Mouse (Mus musculus): ENCODE measurements at regions not wholly inside any gene's neighbourhood (a gene's known extent, or its start where the extent isn't known, plus 50 kb on each side); places are given as distances from the start of the nearest gene placed in this dataset.
A peak's percentile ranks its signal among the peaks of the same experiment; 100 is the strongest.

- Histone ChIP-seq H3K9me3 (ENCODE audit: control insufficient read depth, low read length) (no peaks in the 10 kb centered on the region), H3K27me3 (ENCODE audit: control insufficient read depth, insufficient read depth, low read length) (no peaks in the 10 kb centered on the region), H3K4me3 (ENCODE audit: low read depth, low read length) (no peak overlapping the region), H3K4me2 (ENCODE audit: low read depth, low read length, severe bottlenecking) (no peak overlapping the region), H3K4me1 (replicated peaks; ENCODE audit: control insufficient read depth, insufficient read depth, low read length) (no peaks in the 10 kb centered on the region), H3K9ac (ENCODE audit: low read length) (no peak overlapping the region), H3K36me3 (ENCODE audit: control insufficient read depth, insufficient read depth, low read length) (no peaks in the 10 kb centered on the region), H3K27ac (ENCODE audit: low read depth, low read length) (no peak overlapping the region)
- ATAC-seq (replicated peaks; ENCODE audit: low FRiP score) (0 out of 2 replicates have a peak, but pooled peaks have one; percentile 44), DNase-seq (ENCODE audit: low spot score) (peak; percentile 58)
- 47% methylated on average over 4 of the region's 4 CpGs for WGBS
These were observed 505.6 kb downstream of the Tns1 start for GRCm38 (mm10) chr1:73618551-73619170.

DNA sequence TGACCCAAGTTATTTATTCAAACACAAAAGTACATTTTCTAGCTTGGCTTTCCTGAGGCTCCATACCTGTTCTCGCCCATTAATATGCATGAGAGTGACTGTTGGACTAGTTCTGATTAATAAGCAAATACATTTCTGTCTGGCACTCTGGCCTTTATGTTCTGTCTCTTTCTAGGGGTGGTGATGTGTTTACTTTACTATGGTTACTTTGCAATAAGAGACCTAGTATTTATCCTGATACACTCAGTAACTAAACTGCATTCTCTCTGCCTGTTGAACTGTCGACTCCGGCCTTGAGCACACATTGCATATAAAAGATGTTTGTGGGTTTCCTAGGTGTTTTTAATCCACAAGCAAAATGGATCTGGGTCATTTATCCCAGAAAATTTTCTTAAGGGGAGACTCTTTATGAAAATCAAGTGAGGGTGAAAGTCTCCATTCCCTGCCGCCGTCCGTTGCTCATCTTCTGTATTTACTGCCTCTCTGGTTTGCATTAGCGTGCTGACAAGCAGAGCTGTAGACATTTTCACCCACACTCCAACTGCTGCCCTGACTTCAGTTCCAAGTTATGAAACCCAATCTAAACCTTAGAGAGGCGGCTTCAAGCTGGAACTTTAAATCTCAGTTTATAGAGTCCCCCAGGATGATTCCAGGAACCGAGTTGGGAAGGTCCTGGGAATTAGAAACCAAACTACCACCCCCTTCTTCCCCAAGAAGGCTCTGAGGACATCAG, 530.4 kb downstream of the Tns1 start:
- Histone ChIP-seq H3K4me1 (replicated peaks; ENCODE audit: control insufficient read depth, insufficient read depth, low read length) (0 out of 2 replicates have a peak, but pooled peaks cover 2% of the 10 kb centered on the region), H3K4me3 (ENCODE audit: low read depth, low read length) (no peak overlapping the region), H3K36me3 (ENCODE audit: control insufficient read depth, insufficient read depth, low read length) (no peaks in the 10 kb centered on the region), H3K27ac (ENCODE audit: low read depth, low read length) (no peak overlapping the region), H3K9me3 (ENCODE audit: control insufficient read depth, low read length) (no peaks in the 10 kb centered on the region), H3K4me2 (ENCODE audit: low read depth, low read length, severe bottlenecking) (no peak overlapping the region), H3K27me3 (ENCODE audit: control insufficient read depth, insufficient read depth, low read length) (no peaks in the 10 kb centered on the region), H3K9ac (ENCODE audit: low read length) (no peak overlapping the region)
- ATAC-seq (replicated peaks; ENCODE audit: low FRiP score) (no peak), DNase-seq (ENCODE audit: low spot score) (no peak)
- WGBS, result 89% methylated on average over 9 of the region's 9 CpGs

- peak; percentile 44; the same call in 1 of the 2 replicates for ATAC-seq (replicated peaks; ENCODE audit: low FRiP score)
- Histone ChIP-seq H3K9me3 (ENCODE audit: control insufficient read depth, low read length) (no peaks in the 10 kb centered on the region), H3K4me2 (ENCODE audit: low read depth, low read length, severe bottlenecking) (no peak overlapping the region), H3K27me3 (ENCODE audit: control insufficient read depth, insufficient read depth, low read length) (no peaks in the 10 kb centered on the region), H3K9ac (ENCODE audit: low read length) (no peak overlapping the region), H3K27ac (ENCODE audit: low read depth, low read length) (no peak overlapping the region), H3K4me1 (replicated peaks; ENCODE audit: control insufficient read depth, insufficient read depth, low read length) (0 out of 2 replicates have a peak, but pooled peaks cover 2% of the 10 kb centered on the region), H3K4me3 (ENCODE audit: low read depth, low read length) (no peak overlapping the region), H3K36me3 (ENCODE audit: control insufficient read depth, insufficient read depth, low read length) (no peaks in the 10 kb centered on the region)
- no peak for DNase-seq (ENCODE audit: low spot score)
- 61% methylated on average over 9 of the region's 9 CpGs for WGBS
These were observed 532.7 kb downstream of the Tns1 start for GRCm38 (mm10) chr1:73591342-73592099.

GRCm38 (mm10) chr1:73579680-73580079, 544.6 kb downstream of the Tns1 start:
- DNase-seq (ENCODE audit: low spot score) (no peak), ATAC-seq (replicated peaks; ENCODE audit: low FRiP score) (no peak)
- H3K9ac ChIP-seq (ENCODE audit: low read length), result no peak overlapping the region
- H3K4me2 ChIP-seq (ENCODE audit: low read depth, low read length, severe bottlenecking), result no peak overlapping the region
- no peaks in the 10 kb centered on the region for H3K4me1 ChIP-seq (replicated peaks; ENCODE audit: control insufficient read depth, insufficient read depth, low read length)
- no peak overlapping the region for H3K4me3 ChIP-seq (ENCODE audit: low read depth, low read length)
- WGBS, result 84% methylated on average over 3 of the region's 3 CpGs
- no peaks in the 10 kb centered on the region for H3K27me3 ChIP-seq (ENCODE audit: control insufficient read depth, insufficient read depth, low read length)
- H3K9me3 ChIP-seq (ENCODE audit: control insufficient read depth, low read length), result no peaks in the 10 kb centered on the region
- H3K36me3 ChIP-seq (ENCODE audit: control insufficient read depth, insufficient read depth, low read length), result no peaks in the 10 kb centered on the region
- H3K27ac ChIP-seq (ENCODE audit: low read depth, low read length), result no peak overlapping the region

DNA sequence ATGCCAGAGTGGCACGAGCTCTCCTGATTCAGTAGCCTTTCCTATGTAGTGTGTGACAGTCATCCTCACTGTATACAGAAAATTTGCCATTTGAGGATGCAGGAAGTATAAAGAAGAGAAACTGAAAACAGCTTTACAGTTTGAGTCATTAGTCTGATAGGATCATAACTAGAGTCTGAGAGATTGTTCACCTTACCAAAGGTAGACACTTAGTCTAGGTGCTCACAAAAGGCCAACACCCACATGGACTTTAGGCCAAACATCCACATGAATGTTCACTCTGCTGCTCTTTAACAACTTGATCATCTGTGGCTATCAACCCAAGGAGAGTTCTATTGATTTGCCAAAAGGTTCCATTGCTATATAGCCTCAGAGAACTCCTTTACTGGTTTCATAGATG, 547.2 kb downstream of the Tns1 start:
- Histone ChIP-seq H3K4me1 (replicated peaks; ENCODE audit: control insufficient read depth, insufficient read depth, low read length) (no peaks in the 10 kb centered on the region), H3K4me2 (ENCODE audit: low read depth, low read length, severe bottlenecking) (no peak overlapping the region), H3K9ac (ENCODE audit: low read length) (no peak overlapping the region), H3K27ac (ENCODE audit: low read depth, low read length) (no peak overlapping the region), H3K27me3 (ENCODE audit: control insufficient read depth, insufficient read depth, low read length) (no peaks in the 10 kb centered on the region), H3K4me3 (ENCODE audit: low read depth, low read length) (no peak overlapping the region), H3K9me3 (ENCODE audit: control insufficient read depth, low read length) (no peaks in the 10 kb centered on the region), H3K36me3 (ENCODE audit: control insufficient read depth, insufficient read depth, low read length) (no peaks in the 10 kb centered on the region)
- WGBS, result 94% methylated on average over 1 of the region's 1 CpGs
- no peak for ATAC-seq (replicated peaks; ENCODE audit: low FRiP score)
- DNase-seq (ENCODE audit: low spot score), result no peak

DNA sequence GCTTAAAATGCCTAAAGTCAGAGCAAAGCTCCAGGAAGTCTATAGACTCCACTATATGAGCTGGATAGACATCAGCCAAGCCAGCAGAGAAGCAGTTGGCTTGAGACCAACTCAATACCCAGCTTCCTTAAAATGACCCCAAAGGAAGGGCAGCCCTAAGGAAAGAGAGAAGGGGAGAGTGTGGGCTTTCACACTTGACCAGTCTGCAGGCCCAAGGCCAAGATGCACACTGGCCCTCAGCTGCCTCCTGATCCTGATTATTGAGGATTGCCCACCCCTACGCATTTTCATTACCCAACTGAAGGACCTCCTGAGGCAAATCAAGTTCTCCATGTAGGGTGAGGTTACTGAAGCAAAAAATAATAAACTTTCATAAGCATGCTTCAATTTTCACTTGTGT, 548.6 kb downstream of the Tns1 start:
- Histone ChIP-seq H3K27ac (ENCODE audit: low read depth, low read length) (no peak overlapping the region), H3K4me2 (ENCODE audit: low read depth, low read length, severe bottlenecking) (no peak overlapping the region), H3K4me3 (ENCODE audit: low read depth, low read length) (no peak overlapping the region), H3K9me3 (ENCODE audit: control insufficient read depth, low read length) (no peaks in the 10 kb centered on the region), H3K27me3 (ENCODE audit: control insufficient read depth, insufficient read depth, low read length) (no peaks in the 10 kb centered on the region), H3K9ac (ENCODE audit: low read length) (no peak overlapping the region), H3K4me1 (replicated peaks; ENCODE audit: control insufficient read depth, insufficient read depth, low read length) (no peaks in the 10 kb centered on the region), H3K36me3 (ENCODE audit: control insufficient read depth, insufficient read depth, low read length) (no peaks in the 10 kb centered on the region)
- no peak for DNase-seq (ENCODE audit: low spot score)
- 79% methylated on average over 1 of the region's 1 CpGs for WGBS
- ATAC-seq (replicated peaks; ENCODE audit: low FRiP score), result no peak

DNA sequence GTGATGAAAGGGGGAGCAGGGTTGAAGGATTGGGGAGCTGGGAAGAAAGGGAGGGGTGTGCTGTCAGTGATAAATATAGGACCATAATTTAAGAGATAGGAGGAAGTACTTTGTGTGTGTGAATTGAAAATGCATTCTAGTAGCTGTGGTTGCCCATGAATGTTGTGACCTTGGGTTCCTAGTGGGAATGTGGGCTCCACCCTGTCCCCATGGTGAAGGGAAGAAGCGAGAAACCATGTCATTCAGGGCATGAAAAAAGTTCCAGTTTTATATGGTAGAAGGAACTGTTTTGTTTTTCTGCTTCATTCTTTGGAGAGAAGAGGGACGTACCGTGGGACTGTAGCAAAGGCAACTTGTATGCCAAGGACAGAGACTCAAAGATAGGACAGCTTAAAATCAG, 553.3 kb downstream of the Tns1 start:
- ATAC-seq (replicated peaks; ENCODE audit: low FRiP score) (no peak), DNase-seq (ENCODE audit: low spot score) (no peak)
- WGBS, result 88% methylated on average over 3 of the region's 3 CpGs
- Histone ChIP-seq H3K4me2 (ENCODE audit: low read depth, low read length, severe bottlenecking) (no peak overlapping the region), H3K4me3 (ENCODE audit: low read depth, low read length) (no peak overlapping the region), H3K27ac (ENCODE audit: low read depth, low read length) (no peak overlapping the region), H3K4me1 (replicated peaks; ENCODE audit: control insufficient read depth, insufficient read depth, low read length) (no peaks in the 10 kb centered on the region), H3K36me3 (ENCODE audit: control insufficient read depth, insufficient read depth, low read length) (no peaks in the 10 kb centered on the region), H3K9ac (ENCODE audit: low read length) (no peak overlapping the region), H3K9me3 (ENCODE audit: control insufficient read depth, low read length) (no peaks in the 10 kb centered on the region), H3K27me3 (ENCODE audit: control insufficient read depth, insufficient read depth, low read length) (no peaks in the 10 kb centered on the region)

DNA sequence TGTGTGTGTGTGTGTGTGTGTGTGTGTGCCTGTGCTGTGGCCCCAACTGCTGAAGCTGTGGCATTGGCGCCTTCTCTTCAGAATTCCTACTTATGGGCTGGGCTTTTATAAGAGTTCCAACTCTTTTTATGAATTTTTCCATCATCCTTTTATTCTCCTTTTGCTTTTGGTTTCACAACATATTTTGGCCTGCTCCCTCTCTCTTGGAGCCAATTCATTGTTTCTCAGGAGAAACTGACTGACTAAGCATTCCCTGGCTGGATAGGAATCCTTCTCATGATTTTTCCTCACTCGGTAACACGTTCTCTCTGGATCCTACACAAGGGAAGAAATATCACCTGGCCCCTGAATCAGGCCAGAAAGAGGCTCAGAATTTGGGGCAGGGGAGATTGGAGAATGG, 551.1 kb upstream of the Tnp1 start:
- Histone ChIP-seq H3K27me3 (ENCODE audit: control insufficient read depth, insufficient read depth, low read length) (no peaks in the 10 kb centered on the region), H3K9me3 (ENCODE audit: control insufficient read depth, low read length) (no peaks in the 10 kb centered on the region), H3K4me1 (replicated peaks; ENCODE audit: control insufficient read depth, insufficient read depth, low read length) (no peaks in the 10 kb centered on the region), H3K9ac (ENCODE audit: low read length) (no peak overlapping the region), H3K27ac (ENCODE audit: low read depth, low read length) (no peak overlapping the region), H3K36me3 (ENCODE audit: control insufficient read depth, insufficient read depth, low read length) (no peaks in the 10 kb centered on the region), H3K4me2 (ENCODE audit: low read depth, low read length, severe bottlenecking) (no peak overlapping the region), H3K4me3 (ENCODE audit: low read depth, low read length) (no peak overlapping the region)
- WGBS, result 97% methylated on average over 3 of the region's 3 CpGs
- ATAC-seq (replicated peaks; ENCODE audit: low FRiP score), result no peak
- no peak for DNase-seq (ENCODE audit: low spot score)

Data from forebrain, embryonic 11.5 days (tissue).